Mouse (Mus musculus): Measurements from ENCODE around the gene Tab1.
A peak's percentile ranks its signal among the peaks of the same experiment; 100 is the strongest.

The Tab1 gene

DNA sequence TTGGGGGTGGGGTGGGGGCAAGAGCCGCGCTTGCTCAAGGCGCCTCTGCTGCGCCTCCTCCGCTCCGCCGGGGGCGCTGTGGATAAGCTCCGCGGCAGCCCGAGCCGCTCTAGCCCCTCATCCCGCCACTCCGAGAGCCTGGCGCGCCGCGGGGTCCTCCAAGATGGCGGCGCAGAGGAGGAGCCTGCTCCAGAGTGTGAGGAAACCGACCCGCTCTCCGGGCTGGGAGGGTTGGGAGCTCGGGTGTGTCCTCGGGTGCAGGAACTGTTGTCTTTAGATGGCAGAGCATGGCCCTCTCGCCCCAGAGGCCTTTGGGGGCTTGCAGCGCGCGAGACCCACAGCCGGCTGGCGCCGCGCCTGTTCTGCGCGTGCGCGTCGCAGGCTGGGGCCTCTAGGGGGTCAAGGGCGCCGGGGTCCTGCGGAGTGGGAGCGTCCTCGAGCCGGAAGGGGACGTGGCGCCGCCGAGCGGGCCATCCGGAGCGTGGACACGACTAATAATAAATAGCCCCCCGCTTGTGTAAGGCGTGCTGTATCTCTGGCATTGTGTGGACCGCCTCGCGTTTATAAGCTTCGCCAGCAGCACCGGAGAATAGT lies at the start of gene Tab1:
Gene Tab1 (plus strand): TSS at position 135 of the 594 bp plus-strand sequence.
- DNase-seq = peak; percentile 89 to 92

DNA sequence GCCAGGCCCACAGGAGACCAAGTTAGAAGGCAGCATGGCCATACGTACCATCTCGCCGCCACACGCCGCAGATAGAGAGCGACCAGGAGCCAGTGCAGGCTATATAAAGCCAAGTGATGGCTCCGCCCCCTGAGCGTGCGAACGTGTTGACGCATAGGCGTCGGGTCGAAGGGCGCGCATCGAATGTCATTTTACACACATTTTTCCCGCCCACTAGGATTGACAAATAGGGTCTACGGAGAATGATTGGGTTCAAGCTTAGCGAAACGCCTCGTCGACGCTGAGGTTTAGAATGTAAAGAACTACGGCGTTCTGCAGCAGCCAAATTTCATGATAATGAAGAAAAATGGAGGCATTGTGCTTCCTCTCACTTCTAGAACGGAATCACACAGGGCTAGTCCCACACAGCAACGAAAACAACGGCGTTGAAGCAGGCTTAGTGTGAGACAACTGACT lies 49.6 kb upstream of the Tab1 start:
- DNase-seq = peak; percentile 98

DNA sequence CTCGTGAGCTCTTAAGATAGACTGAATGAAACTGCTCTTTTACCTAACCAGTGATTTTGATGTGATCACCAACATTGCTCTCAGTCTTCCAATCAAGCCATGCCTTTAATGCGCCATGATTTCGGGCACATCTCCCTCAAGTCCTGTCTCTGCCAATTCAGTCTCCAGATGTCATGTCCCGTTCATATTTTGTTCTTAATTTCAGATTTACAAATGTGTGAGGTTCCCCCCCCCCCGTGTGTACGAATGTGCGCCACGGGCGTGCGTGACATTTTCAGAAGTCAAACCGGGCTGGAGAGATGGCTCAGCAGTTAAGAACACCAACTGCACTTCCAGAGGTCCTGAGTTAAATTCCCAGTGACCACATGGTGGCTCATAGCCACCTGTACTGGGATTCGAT lies 49.2 kb upstream of the Tab1 start:
- DNase-seq = no peak

DNA sequence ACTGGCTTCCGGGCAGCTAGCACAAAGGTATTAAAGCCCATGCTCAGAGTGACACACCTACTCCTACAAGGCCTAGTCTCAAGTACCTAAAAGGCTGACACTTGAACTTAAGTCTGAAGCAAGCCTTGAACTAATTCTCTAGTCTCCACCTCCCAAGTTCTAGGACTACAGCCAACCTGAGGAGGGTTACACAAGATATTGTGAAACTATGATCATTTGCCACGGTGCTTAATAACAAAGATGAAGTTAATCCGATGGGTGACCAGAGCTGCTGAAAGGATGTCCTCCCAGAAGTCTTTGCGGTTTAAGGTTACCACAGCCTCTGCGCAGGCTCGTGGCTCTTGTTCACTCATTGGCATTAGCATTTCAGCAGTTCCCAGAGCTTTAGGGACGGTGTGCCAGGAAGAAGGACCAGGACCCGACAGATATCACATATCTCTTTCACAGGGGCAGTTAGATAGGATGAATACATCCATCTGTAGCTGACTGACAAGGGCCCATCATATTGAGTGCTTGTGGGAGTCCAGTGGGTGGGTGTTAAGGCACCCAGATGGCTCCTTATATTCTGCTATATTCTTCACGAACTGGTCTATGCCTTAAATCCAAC lies 45.4 kb upstream of the Tab1 start:
- DNase-seq = peak in 1 of 2 experiments; percentile 60

DNA sequence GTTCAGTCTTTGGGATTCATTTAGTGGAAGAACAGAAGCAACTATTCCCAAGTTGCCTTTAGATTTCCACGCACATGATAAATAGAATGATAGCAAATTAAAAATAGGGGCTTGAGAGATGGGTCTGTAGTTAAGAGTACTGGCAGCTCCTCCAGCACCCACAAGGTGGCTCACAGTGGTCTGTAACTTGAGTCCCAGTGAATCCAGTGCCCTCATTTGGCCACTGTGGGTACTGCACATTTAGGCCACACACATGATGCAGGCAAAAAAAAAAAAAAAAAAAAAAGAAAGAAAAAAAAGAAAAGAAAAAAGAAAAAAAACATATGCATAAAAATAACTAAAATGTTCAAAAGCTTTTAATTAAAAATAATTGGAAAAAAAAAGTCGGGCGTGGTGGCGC lies 44.3 kb upstream of the Tab1 start:
- DNase-seq = peak; percentile 86 to 92

DNA sequence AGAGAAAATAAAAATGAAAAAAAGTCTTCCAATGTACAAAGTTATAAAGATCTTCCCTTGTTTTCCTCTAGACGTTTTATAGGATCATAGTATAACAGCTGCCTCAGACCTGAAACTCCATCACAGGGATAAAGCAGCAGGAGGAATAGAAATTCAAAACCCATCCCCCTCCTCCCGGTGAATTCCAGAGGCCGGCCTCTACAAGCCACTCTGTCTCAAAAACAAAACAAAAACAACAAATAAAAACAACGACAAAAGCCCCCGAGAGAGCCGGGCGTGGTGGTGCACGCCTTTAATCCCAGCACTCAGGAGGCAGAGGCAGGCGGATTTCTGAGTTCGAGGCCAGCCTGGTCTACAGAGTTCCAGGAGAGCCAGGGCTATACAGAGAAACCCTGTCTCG lies 42.8 kb upstream of the Tab1 start:
- no peak for DNase-seq

DNA sequence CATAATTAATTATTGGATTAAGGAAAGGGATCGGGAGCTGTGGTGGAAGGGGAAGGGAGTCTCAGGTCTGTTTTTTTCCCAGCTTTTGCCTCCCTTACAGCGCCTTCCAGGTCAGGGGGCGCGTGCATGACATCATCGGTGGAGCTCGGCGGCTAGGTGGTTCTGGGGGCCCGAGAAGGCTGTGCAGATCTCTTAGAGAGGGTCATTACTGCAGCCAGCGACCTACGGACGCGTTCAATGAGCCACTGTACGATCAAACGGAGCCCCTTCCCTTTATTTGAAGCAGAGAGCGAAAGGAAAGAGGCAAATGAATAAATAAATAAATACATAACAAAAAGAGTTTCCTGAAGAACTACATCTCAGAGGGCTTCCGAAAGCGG lies 42.2 kb upstream of the Tab1 start:
- no peak for DNase-seq

DNA sequence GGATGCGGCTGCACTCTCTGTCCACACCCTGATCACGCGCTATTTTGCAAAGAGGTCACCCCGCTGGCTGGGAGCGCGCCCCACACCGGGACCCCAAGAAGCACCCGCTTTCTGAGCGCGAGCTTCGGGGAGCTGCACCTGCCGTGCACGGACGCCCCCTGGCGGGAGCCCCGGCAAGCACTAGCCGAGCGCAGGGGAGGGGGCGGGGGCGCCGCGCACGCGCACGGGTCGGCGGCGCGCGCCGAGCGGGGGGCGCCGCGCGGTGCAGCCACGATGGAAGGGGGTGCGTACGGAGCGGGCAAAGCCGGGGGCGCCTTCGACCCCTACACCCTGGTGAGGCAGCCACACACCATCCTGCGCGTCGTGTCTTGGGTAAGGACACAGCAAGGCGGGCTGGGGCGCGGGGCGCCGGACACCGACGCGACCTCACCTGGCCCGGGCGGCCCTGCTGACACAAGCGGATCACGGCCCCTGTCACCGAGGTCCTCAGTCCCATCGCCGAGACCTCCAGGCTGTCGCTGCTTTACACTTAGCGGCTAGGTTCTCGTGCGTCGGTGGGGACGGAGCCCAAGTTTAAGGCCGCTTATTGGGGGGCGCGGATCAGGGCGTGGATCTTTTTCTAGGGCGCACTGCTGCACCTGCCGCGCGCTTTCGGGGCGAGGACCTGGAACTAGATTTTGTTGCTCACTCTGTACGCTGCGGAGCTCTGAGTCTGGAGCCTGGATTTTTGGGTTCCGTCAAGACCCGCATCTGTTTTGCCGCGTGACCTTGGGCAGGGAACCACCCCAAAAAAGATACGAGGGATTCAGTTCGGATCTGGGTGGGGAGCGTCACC lies 41.6 kb upstream of the Tab1 start, which contains the start of the genes Syngr1 and Rpl3:
Gene Syngr1 (plus strand): TSS at position 214 of the 835 bp plus-strand sequence.
Gene Rpl3 (minus strand): TSS at position 748 of the 835 bp plus-strand sequence.
- peak; percentile 60 to 68 for DNase-seq

DNA sequence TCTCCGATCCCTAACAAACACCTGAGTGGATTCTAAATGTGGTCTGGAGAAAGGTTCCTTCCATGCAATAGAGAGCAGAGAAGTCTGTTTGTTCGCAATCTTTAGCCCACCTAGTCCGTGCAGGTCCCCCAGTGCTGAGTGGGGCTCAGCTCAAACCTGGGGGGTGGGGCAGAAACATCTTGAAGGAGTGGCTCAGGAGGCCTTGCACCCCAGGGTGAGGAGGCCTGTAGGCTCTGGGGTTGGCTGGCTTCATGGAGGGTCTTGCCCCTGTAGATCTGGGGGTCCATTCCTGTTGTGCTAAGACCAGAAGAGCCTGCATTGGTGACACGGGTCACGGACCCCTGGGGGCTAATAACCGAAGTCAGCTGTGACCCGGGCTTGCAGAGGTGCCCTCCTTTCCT lies 40.9 kb upstream of the Tab1 start:
- no peak for DNase-seq

DNA sequence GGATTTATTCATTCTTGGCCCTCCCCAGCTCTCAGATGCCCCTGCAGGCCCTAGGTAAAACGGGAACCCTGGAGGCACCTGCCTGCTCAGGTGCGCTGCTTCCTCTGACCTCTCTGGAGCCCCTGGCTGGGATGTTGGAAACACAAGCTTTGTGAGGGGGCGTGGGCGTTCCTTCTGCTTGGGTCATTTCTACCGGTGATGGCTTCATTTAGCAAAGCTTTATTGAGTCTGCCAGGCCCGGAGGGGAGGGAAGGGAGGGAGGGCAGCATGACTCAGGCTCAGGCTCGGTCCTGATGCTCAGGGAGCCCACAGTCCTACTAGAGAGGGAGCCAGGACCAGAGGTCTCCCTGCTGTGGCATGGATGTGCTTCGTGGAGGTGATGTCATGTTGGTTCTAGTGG lies 40.3 kb upstream of the Tab1 start:
- no peak for DNase-seq

DNA sequence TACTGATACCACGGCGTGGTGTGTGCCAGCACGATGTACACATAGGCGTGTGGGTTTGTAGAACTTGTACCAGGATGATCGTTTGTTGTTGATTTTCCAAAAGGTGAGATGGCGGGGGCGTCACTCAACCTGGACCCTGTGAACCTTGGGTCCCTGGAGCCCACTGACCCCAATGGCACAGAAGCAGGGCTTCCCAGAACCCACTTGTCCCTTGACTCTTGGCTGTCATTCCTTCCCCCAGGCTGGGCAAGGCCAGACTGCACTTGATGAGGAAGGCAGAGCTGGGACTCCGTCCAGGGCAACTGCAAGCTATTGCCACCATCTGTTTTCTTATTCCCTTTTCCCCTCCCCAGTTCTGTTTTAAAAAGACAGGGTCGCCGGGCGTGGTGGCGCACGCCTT lies 38.7 kb upstream of the Tab1 start:
- no peak for DNase-seq

DNA sequence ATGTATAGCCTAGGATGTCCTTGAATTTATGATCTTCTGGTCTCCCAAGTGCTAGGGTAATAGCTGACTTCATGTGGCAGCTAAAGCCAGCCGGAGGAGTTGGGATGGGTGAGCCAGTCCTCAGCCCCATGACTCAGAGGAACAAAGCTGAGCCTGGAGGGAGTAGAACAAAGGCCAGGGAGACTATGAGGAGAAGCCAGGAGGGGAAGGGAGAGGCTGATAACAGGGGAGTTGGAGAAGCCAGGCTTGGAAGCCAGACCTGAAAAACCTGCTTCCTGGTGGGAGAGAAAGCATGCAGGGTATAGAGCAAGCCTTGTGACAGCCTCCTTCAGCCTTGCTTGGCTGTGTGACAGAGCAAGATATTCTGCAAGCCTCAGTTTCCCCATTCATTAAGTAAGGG lies 37.3 kb upstream of the Tab1 start:
- no peak for DNase-seq

DNA sequence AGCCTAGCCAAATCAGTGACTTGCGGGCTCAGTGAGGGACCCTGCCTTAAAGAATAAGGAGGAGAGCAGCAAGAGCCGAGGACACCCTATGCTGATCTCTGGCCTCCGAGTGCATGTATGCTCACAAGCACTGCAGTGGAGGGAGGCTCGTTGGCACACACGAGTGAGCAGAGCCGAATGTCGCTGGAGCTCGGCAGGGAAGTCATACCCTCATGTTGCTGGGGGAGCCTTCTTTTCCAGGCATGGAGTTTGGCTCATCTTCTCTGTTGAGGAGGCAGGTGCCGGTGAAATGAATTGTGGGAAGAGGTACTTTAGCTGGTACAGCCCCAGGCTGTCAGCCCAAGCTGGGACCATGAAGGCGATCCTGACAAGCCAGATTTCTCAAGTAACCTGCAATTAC lies 36.5 kb upstream of the Tab1 start:
- no peak for DNase-seq

DNA sequence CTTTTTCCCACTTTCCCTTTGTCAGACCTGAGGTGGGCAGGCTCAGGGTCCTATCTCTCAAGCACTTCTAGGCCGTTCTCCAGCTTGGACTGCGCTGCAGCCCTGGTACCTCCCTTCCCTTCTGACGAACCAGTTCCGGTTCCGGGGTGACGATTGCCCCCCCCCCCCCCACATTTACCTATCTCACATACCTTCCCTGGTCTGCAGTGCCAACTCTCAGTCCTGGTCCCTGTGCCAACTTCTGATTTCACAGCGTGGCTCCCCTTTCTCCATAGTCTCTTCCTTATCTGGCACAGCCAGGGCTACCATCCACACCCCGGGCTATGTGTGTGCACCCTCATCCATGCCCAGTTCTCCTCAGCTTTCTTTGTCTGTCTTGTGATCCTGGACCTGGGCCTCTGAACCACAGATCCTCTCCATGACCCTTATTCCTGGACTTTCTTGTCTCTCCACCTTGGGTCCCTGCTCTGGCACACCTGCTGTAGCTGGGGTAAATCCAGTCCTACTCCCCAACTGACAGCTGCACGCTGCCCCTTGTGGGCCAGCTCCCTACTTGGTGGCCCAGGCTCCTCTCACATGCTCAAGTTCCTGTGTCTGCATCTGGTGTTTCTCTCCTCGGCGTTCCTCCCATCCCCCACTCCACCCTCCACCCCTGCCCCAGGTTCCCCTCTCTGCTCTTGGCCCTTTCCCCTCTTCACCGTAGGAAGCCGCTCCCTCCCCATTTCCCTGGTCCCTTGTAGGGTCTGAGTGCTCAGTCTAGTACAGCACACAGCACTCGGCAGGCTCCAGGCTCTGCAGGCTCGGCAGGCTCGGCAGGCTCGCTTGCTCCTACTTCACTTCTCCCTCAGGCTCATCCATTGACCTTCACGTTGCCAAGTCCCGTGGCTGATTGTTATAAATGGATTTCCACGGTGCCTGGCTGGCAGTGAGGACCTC lies 35.7 kb upstream of the Tab1 start:
- no peak for DNase-seq

DNA sequence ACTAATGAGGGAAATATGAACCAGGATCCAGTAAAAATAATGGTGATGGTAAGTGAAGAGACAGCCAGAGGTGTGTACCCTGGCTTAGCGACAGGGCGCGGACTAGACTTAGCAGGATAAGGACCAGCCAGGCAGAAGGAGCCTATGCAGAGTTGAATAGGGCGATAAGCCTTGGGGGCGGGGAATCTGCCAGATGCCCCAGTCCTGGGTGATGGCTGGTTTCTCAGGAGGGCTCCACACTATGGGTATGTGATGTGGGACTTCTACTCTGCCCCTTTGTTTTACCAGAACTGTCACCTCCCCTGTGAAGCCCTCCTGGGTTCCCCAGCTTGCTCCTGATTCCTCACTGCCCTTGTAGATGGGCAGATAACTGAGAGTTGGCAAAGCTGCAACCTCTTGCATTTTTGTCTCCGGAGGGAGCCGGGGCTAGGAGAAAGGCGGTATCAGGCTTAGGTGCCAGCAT lies 34.9 kb upstream of the Tab1 start:
- DNase-seq = no peak

DNA sequence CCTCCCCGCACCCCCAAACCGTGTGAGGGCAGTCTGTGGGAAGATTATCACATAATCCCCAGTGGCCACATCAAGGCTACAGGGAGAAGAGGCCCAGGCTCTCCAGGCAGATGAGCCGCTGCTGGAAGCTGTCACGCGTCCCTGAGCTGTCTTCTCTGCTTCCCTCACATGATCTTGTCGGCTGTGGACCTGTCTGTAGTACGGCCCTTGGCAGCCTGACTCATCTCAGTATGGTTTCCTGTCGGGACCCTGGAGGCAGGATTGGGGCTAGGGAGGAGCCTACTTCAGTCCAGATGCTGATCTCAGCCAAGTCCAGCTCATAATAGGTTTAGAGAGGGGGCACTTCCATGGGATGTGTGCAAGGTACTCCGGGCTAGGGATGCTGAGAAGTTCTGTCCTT lies 34.1 kb upstream of the Tab1 start:
- no peak for DNase-seq

DNA sequence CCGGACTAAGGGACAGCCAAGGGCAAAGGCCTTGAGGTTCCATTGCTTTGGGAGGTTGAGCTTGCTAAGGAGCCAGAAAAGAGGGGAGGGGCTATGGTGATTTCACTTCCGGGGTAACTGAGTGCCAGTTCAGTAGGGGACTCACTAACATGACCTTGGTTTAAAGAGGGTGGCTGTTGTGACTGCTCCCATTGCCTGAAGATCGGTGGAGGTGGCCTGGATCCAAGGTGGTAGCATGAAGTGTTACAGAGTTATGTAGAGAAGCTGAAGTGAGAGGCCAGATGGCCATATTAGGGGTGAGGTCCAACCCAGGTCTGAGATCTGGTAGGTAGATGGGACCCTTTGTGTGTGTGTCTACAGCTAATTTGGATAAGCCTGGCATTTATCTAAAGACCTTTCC lies 33.5 kb upstream of the Tab1 start:
- no peak for DNase-seq

DNA sequence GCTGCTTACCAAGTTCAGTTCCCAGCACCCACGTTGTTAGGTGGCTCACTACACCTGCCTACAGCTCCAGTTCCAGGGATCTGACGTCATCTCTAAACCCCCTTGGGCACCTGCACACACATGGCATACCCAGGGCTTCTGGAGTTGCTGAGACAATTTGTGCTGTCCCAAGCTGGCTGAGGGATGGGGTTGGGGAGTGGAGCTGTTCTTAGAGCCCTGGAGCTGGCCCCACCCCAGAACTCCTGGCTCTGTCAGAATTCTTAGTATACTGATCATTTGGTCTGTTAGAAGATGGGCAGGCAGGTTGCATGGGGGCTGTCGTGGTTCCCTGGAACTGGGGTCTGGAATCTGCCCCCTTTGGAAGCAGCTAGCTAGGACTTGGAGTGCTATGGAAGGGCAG lies 32.7 kb upstream of the Tab1 start:
- no peak for DNase-seq

DNA sequence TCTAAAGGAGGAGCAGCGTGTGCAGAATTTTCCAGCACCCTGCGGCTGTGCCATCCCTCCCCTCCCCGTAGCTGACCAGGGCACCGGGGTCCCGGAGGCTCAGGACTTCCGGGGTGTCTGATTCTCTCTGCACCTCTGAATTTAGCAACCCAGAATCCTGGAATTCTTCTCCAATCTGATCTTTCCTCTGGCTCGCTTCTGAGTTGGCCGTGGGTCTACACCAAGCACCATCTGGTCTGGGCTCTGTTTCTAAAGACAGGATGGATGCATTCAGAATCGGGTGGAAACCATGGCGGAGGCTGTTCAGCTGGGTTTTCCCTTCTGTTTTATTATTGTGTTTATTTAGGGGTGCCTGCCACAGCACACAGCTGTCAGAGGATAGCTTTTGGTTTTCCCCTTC lies 32.1 kb upstream of the Tab1 start:
- no peak for DNase-seq

DNA sequence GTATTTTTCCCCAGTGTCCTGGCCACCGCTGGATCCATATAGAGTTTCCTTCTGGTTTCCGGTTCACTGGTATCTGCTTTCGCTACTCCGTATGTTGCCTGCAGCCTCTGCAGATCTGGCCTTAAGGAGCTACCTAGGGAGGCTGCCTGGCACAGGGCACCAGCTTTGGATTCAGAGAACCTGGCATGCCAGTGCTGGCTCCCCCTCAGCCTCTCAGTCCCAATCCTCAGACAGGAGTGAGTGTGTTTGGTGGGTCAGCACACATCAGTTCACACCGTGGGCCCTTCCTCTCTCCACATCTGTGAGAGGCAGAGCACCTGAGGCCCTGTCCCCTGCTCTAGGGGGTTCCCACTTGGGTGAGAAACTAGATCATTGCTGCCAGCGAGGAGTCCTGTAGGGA lies 31.4 kb upstream of the Tab1 start:
- DNase-seq = no peak

DNA sequence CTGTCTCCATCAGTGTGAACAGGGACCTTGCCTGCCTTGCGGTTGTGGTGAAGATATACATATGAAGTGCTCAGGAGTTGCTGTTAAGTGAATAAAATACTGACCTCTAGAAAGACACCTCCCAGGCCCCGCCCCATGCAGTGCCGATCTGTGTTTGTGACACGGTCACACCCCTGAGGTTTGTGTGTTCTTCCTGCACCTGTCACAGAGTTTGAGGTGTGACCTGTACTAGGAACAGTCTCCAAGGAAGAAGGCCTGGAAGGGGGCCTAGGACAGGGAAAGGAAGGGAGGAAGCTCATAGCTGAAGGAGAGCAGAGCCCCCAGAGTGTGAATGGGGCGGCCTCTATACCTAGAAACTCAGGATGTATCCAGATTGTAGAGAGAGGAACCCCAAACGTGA lies 30.4 kb upstream of the Tab1 start:
- no peak for DNase-seq

DNA sequence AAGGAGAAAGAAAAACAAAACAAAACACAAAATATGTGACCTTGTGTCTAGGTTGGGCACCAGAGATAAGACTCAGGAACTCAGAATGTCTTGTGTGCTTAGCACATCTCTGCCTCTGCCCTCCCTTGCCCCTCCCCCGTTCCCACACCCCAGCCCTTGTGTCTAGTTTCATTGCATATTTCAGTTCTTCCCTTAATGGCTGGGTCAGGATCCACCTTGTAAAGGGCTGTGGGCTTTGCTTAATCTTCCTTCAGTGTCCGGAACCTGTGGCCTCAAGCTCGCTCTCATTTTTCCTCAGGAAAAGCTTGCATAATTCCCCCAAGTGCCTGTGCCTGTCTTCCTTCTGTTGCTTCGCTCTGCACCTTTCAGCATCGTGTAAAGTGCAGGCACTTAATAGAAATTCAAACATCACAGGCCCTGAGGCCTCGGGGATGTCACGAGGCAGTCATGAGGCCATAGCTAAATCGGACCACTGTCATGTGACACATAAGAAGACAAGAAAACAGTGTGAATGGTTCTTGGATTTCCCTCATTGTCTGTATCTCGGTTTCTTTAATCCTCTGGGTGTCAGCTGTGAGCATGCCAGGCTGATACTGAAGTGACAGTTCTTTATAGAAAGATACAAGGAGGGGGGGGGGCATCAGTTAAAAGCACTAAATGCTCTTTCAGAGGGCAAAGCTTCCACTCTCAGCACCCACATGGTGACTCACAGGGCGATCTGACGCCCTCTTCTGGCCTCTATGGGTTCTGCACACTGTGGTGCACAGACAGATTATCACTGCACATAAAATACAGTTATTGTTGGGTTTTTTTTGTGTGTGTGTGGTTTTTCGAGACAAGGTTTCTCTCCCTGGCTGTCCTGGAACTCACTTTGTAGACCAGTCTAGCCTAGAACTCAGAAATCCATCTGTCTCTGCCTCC lies 27.2 kb upstream of the Tab1 start:
- no peak for DNase-seq
